Mouse (Mus musculus) c-Kit-positive CD71-positive TER-119-negative erythroid progenitor cells, embryonic 14.5 days (primary cell): ENCODE data around the gene Zfp846.

Experiments
- DNase-seq: peaks from one replicate; pipeline ENCODE4 v3.0.0-alpha.2; 2013; ENCODE audit warnings: low read depth

The Zfp846 gene

GRCm38 (mm10) chr9:20638552-20638951 is 57.5 kb downstream of the Zfp846 start:
- no peak for DNase-seq

DNA sequence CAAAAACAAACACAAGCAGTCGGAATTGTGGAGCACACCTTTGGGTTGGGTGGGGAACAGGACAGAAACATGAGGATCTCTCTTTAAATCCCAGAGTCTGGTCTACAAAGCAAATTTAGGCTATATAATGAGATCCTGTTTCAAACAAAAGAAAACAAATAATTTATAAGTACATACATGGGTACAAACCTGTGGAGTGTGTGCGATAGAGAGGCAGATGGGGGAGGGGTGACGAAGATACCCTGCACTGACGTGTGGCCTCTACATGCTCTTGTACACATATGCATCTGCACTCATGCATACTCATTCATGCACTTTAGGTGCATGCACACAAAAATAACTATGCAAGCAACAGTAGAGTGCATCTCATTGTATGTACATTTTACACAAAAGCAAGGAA is 58.4 kb downstream of the Zfp846 start:
- no peak for DNase-seq

DNA sequence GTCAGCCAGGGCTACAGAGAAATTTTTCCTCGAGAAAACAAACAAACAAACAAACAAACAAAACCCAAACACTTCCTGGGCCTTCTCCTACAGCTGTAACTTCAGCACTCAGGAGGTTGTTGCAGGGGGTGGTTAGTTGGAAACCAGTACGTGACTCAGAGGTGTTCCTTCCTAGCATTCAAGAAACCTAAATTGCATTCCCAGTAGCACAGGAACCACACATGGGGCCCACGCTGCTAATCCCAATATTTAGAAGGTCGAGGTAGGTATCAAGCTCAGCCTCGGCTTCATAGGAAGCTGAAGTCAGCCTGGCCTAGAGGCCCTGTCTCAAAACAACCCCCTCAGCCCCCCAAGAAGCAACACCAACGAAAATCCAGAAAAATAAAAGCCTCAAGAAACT is 60.4 kb downstream of the Zfp846 start:
- no peak for DNase-seq

DNA sequence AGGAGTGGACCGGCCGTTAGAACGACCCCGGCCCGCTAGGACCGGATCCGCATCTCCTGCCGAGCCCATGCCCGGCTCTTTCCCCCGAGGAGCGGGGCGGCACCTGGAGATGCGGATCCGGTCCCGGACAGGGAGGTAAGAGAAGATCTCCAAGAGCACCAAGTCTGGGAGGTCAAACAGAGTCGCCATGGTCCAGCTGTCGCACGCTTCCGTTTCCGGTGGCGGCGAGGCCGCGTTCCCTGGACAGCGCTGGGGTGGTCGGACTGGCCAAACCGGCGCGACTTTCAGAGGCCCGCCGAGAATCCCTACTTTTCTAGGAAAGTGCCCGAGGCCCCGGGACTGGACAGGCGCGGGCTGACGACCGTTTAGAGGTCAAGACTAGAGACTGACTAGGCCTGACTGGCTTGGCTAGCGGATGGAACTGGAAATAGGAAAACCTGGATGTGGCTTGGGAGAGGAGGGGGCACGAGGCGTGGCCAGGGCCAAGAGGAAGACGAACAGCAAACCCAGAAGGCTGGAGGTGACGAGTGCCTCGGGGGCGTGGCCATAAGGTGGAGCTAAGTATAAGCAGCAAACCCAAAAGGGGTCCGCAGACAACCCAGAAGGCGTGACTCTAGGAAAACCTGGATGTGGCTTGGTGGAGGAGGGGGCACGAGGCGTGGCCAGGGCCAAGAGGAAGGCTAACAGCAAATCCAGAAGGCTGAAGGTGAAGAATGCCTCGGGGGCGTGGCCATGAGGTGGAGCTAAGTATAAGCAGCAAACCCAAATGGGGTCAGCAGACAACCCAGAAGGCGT is 61.2 kb downstream of the Zfp846 start, which contains the start of gene Ubl5:
TSS of gene Ubl5 (plus strand) at position 778 of the 795 bp plus-strand sequence.
- DNase-seq = peak; percentile 82

DNA sequence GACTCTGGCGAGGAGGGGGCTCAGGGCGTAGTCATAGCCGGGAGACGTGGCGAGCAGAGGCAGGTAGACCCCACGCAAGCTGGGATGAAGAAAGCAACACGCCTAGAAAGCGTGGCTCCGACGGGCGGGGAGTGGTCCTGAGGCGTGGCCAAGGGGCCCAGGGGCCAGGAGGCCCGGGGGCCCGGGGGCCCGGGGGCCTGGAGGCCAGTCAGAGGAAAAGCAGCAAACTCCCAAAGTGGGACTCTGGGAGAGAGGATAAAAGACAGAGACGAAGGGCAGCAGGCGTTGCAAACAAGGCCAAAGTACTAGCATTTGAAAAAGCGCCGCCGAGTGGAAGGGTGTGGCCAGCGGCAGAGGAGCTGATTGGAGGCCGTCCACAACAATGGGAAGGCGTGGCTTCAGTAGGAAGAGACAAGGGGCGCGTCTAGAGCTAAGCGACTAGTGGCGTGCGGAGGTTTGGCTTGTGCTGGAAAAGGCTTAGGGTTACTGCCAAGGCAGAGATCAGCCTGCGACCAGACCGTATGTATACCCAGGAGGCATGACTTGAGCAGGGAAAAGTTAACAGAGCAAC is 61.9 kb downstream of the Zfp846 start:
- DNase-seq = peak; percentile 82

DNA sequence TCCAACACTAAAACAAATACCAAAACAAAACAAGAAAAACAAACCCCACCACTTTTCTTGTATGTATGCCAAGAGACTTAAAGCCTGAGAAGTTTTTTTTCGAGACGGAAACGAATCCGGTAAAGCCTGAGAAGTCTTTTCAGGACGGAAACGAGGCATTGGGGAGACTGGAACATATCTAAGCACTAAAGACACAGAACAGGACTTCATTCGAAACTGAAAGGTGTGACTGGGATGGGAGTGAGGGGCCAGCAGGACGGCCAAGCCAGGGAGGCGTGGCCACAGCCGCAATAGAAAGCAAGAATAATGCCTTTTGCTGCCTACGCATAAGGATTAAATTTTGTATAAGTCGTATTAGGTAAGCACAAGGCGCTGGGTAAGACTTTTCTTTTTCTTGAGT is 62.7 kb downstream of the Zfp846 start:
- DNase-seq = no peak

DNA sequence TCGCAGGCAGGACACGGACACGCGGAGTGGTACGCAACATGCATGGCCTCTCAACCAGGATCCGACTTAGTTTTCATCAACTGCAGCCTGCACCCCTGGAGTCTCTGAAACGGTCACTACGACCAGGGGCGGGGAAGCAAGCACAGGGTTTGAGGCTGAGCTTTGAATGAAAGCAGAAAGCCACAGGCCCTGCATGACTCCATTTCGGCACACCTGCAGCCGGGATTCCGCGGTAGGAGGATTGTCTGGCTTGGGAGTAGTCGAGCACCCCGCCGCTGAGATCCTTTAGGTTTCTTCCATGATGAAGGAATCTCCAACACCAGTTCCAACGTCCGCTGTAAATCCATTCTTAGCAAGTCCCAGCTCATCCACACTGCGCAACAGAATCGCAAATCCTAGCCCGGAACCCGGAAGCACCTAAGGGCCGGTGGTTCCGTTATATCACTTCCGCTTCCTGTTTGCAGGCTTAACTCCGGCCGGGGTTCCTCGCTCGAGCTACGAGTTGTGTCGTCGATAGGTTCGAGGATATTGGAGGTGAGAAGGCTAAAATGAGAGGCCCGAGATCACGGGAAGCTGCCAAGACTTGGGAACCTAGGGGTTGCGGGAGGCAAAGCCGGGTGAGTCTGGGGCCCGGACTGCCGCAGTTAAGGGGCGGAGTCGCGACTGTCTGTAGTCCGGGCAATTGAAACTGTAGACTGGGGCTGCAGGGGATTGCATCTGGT is 63.4 kb downstream of the Zfp846 start, which contains the start of gene Fbxl12:
TSS of gene Fbxl12 (minus strand) at position 408 of the 722 bp plus-strand sequence.
- peak; percentile 64 for DNase-seq

DNA sequence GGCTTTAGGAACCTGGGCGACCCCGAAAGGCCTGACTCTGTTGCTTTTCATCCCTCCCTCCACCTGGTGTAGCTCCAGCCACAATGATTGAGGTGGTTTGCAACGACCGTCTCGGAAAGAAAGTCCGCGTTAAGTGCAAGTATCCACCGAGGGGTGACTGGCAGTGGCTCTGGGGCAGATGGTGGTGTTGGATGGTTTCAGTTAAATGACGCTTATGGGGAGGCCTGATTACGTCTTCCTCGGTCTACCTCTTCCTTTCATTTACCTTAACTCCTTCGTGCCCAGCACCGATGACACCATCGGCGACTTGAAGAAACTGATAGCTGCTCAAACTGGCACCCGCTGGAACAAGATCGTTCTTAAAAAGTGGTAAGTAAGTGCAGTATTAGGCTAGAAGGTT is 64.0 kb downstream of the Zfp846 start:
- DNase-seq = no peak

DNA sequence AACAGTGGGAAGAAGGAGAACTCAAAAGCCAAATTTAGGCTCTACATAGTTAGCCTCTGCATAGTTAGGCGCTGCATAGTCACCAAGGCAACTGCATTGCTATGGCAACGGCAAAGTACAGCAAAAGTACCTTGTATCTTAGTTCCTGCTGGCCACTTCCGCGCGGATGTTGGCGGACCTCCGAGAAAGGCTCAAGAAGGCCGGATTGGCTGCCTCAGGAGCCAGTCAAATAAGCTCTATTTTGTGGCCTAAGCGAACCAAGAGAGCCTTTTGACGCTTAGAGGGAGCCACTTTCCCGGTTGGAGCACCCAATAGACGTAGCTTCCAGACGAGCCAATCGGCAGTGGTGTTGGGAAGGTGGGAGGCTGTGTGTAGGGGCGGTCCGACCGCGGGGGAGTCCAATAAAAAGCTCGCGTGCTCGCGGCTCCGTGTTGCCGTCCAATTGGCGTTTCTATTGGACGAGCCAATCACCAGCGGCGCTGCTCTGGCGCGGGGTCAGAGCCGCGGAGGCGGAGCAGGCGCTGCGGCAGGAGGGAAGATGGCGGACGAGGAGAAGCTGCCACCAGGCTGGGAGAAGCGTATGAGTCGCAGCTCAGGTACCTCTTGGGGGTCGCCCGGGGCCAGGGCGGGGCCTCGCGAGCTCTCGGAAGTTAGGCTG is 70.6 kb downstream of the Zfp846 start, which contains the start of gene Pin1:
TSS of gene Pin1 (plus strand) at position 494 of the 658 bp plus-strand sequence.
- peak; percentile 99 for DNase-seq

GRCm38 (mm10) chr9:20652260-20652658 is 71.2 kb downstream of the Zfp846 start:
- DNase-seq = no peak

- no peak for DNase-seq
Measured at GRCm38 (mm10) chr9:20653859-20654258, 72.8 kb downstream of the Zfp846 start.
